Mouse (Mus musculus) kidney, adult 2 months (tissue): ENCODE measurements at regions not wholly inside any gene's neighbourhood (a gene's known extent, or its start where the extent isn't known, plus 50 kb on each side); places are given as distances from the start of the nearest gene placed in this dataset.

Experiments
- CTCF ChIP-seq: fragments of 200-500 bp; conservative IDR thresholded peaks from 2 replicates; pipeline ENCODE4 v1.5.1; 2011; ENCODE audit warnings: low read depth, mild to moderate bottlenecking, control low read depth, low read length, moderate library complexity, mixed read lengths; ENCODE audit not compliant: insufficient read depth, insufficient read length
- POLR2A ChIP-seq: fragments of 200-500 bp; IDR thresholded peaks from one replicate; pipeline ENCODE4 v1.6.1; 2011; ENCODE audit warnings: low read depth, low read length, control low read depth

DNA sequence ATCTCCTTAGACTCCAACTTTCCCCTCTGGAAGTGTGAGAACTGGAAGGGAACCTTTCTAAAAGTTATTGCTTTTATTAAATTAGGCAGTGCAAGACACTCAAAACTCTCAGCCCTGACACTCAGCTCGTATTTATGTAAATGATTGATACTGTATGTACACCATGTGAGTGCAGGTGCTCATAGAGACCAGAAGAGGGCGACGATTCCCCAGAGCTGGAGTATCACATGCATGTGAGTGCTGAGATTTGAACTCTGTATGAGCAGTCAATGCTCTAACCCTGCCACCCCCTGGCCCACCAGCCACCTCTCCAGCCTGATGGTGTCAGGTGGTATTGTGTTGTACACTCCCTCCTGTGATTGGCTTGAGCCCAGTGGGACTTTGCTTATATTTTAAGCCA, 407.8 kb downstream of the Tmem132b start:
- no peak for TF ChIP-seq CTCF
- no peak for TF ChIP-seq POLR2A
